Mouse (Mus musculus): Measurements from ENCODE around the gene Kif6. TPM values are rescaled to one million over a fixed set of nuclear protein-coding genes. Genes with fewer than 3 reads are reported as not detected.

Kif6 gene
- polyA plus RNA-seq, 1 experiment from 2014 or later, result 2.5 TPM

- Histone ChIP-seq H3K9me3 (replicated peaks; ENCODE audit: control insufficient read depth, low read length, poor library complexity, severe bottlenecking) (no peaks in the 10 kb centered on the region), H3K27me3 (ENCODE audit: control insufficient read depth, insufficient read depth, low read depth, low read length) (no peaks in the 10 kb centered on the region), H3K4me1 (ENCODE audit: control insufficient read depth, insufficient read depth, low read length) (no peaks in the 10 kb centered on the region; the same call in 1 of the 2 replicates), H3K9ac (ENCODE audit: low read depth, low read length) (no peak overlapping the region), H3K36me3 (ENCODE audit: control insufficient read depth, insufficient read depth, low read length) (no peaks in the 10 kb centered on the region), H3K27ac (ENCODE audit: low read length) (no peak overlapping the region), H3K4me3 (ENCODE audit: low read depth, low read length) (no peak overlapping the region), H3K4me2 (ENCODE audit: low read length) (no peak overlapping the region)
- WGBS, result 74% methylated on average over 5 of the region's 5 CpGs
- ATAC-seq, result no peak
Observed at GRCm38 (mm10) chr17:49874746-49875145, 259.8 kb downstream of the Kif6 start.

GRCm38 (mm10) chr17:49875401-49875800 lies 260.5 kb downstream of the Kif6 start:
- Histone ChIP-seq H3K9me3 (replicated peaks; ENCODE audit: control insufficient read depth, low read length, poor library complexity, severe bottlenecking) (no peaks in the 10 kb centered on the region), H3K9ac (ENCODE audit: low read depth, low read length) (no peak overlapping the region), H3K36me3 (ENCODE audit: control insufficient read depth, insufficient read depth, low read length) (no peaks in the 10 kb centered on the region), H3K4me1 (ENCODE audit: control insufficient read depth, insufficient read depth, low read length) (no peaks in the 10 kb centered on the region), H3K27ac (ENCODE audit: low read length) (no peak overlapping the region; the same call in 1 of the 2 replicates), H3K4me3 (ENCODE audit: low read depth, low read length) (no peak overlapping the region), H3K27me3 (ENCODE audit: control insufficient read depth, insufficient read depth, low read depth, low read length) (no peaks in the 10 kb centered on the region), H3K4me2 (ENCODE audit: low read length) (no peak overlapping the region)
- no peak for ATAC-seq
- WGBS, result 65% methylated on average over 6 of the region's 6 CpGs

GRCm38 (mm10) chr17:49875939-49876651 lies 261.2 kb downstream of the Kif6 start:
- H3K27me3 ChIP-seq (ENCODE audit: control insufficient read depth, insufficient read depth, low read depth, low read length), result no peaks in the 10 kb centered on the region
- H3K36me3 ChIP-seq (ENCODE audit: control insufficient read depth, insufficient read depth, low read length), result no peaks in the 10 kb centered on the region
- no peak overlapping the region for H3K4me2 ChIP-seq (ENCODE audit: low read length)
- H3K27ac ChIP-seq (ENCODE audit: low read length), result no peak overlapping the region
- WGBS, result 46% methylated on average over 15 of the region's 15 CpGs
- H3K4me3 ChIP-seq (ENCODE audit: low read depth, low read length), result no peak overlapping the region
- no peak overlapping the region for H3K9ac ChIP-seq (ENCODE audit: low read depth, low read length)
- H3K4me1 ChIP-seq (ENCODE audit: control insufficient read depth, insufficient read depth, low read length), result no peaks in the 10 kb centered on the region
- no peaks in the 10 kb centered on the region for H3K9me3 ChIP-seq (replicated peaks; ENCODE audit: control insufficient read depth, low read length, poor library complexity, severe bottlenecking)
- no peak for ATAC-seq

GRCm38 (mm10) chr17:49880919-49881744 lies 266.2 kb downstream of the Kif6 start:
- H3K9me3 ChIP-seq (replicated peaks; ENCODE audit: control insufficient read depth, low read length, poor library complexity, severe bottlenecking), result no peaks in the 10 kb centered on the region
- no peaks in the 10 kb centered on the region for H3K36me3 ChIP-seq (ENCODE audit: control insufficient read depth, insufficient read depth, low read length)
- ATAC-seq, result no peak

GRCm38 (mm10) chr17:49881796-49882195 lies 266.9 kb downstream of the Kif6 start:
- H3K9me3 ChIP-seq (replicated peaks; ENCODE audit: control insufficient read depth, low read length, poor library complexity, severe bottlenecking), result no peaks in the 10 kb centered on the region
- no peak overlapping the region for H3K4me3 ChIP-seq (ENCODE audit: low read depth, low read length)
- no peak overlapping the region for H3K27ac ChIP-seq (ENCODE audit: low read length)
- no peak for ATAC-seq
- H3K9ac ChIP-seq (ENCODE audit: low read depth, low read length), result no peak overlapping the region
- 83% methylated on average over 7 of the region's 7 CpGs for WGBS
- H3K4me2 ChIP-seq (ENCODE audit: low read length), result no peak overlapping the region
- H3K4me1 ChIP-seq (ENCODE audit: control insufficient read depth, insufficient read depth, low read length), result no peaks in the 10 kb centered on the region
- no peaks in the 10 kb centered on the region for H3K36me3 ChIP-seq (ENCODE audit: control insufficient read depth, insufficient read depth, low read length)
- no peaks in the 10 kb centered on the region for H3K27me3 ChIP-seq (ENCODE audit: control insufficient read depth, insufficient read depth, low read depth, low read length)

More at GRCm38 (mm10) chr17:49880919-49881744, 266.2 kb downstream of the Kif6 start:
- no peak overlapping the region for H3K27ac ChIP-seq (ENCODE audit: low read length)
- no peak overlapping the region for H3K9ac ChIP-seq (ENCODE audit: low read depth, low read length)
- no peaks in the 10 kb centered on the region for H3K27me3 ChIP-seq (ENCODE audit: control insufficient read depth, insufficient read depth, low read depth, low read length)
- 88% methylated on average over 5 of the region's 5 CpGs for WGBS
- H3K4me1 ChIP-seq (ENCODE audit: control insufficient read depth, insufficient read depth, low read length), result no peaks in the 10 kb centered on the region
- no peak overlapping the region for H3K4me3 ChIP-seq (ENCODE audit: low read depth, low read length)
- no peak overlapping the region for H3K4me2 ChIP-seq (ENCODE audit: low read length)

GRCm38 (mm10) chr17:49883136-49883755 lies 268.3 kb downstream of the Kif6 start:
- Histone ChIP-seq H3K9me3 (replicated peaks; ENCODE audit: control insufficient read depth, low read length, poor library complexity, severe bottlenecking) (no peaks in the 10 kb centered on the region), H3K9ac (ENCODE audit: low read depth, low read length) (no peak overlapping the region), H3K27me3 (ENCODE audit: control insufficient read depth, insufficient read depth, low read depth, low read length) (no peaks in the 10 kb centered on the region), H3K4me1 (ENCODE audit: control insufficient read depth, insufficient read depth, low read length) (no peaks in the 10 kb centered on the region), H3K4me2 (ENCODE audit: low read length) (no peak overlapping the region), H3K36me3 (ENCODE audit: control insufficient read depth, insufficient read depth, low read length) (no peaks in the 10 kb centered on the region), H3K4me3 (ENCODE audit: low read depth, low read length) (no peak overlapping the region), H3K27ac (ENCODE audit: low read length) (no peak overlapping the region)
- 92% methylated on average over 8 of the region's 8 CpGs for WGBS
- ATAC-seq, result no peak

- no peak overlapping the region for H3K9ac ChIP-seq (ENCODE audit: low read depth, low read length)
- ATAC-seq, result no peak
Observed at GRCm38 (mm10) chr17:49885035-49885434, 270.1 kb downstream of the Kif6 start.

GRCm38 (mm10) chr17:49889629-49890028 lies 274.7 kb downstream of the Kif6 start:
- Histone ChIP-seq H3K27me3 (ENCODE audit: control insufficient read depth, insufficient read depth, low read depth, low read length) (no peaks in the 10 kb centered on the region), H3K27ac (ENCODE audit: low read length) (no peak overlapping the region), H3K9me3 (replicated peaks; ENCODE audit: control insufficient read depth, low read length, poor library complexity, severe bottlenecking) (no peaks in the 10 kb centered on the region), H3K4me3 (ENCODE audit: low read depth, low read length) (no peak overlapping the region), H3K4me1 (ENCODE audit: control insufficient read depth, insufficient read depth, low read length) (no peaks in the 10 kb centered on the region), H3K4me2 (ENCODE audit: low read length) (no peak overlapping the region), H3K36me3 (ENCODE audit: control insufficient read depth, insufficient read depth, low read length) (no peaks in the 10 kb centered on the region), H3K9ac (ENCODE audit: low read depth, low read length) (no peak overlapping the region)
- peak; percentile 65 for ATAC-seq
- WGBS, result 37% methylated on average over 7 of the region's 7 CpGs

More at GRCm38 (mm10) chr17:49885035-49885434, 270.1 kb downstream of the Kif6 start:
- Histone ChIP-seq H3K4me2 (ENCODE audit: low read length) (no peak overlapping the region), H3K36me3 (ENCODE audit: control insufficient read depth, insufficient read depth, low read length) (no peaks in the 10 kb centered on the region), H3K27ac (ENCODE audit: low read length) (no peak overlapping the region), H3K4me3 (ENCODE audit: low read depth, low read length) (no peak overlapping the region), H3K27me3 (ENCODE audit: control insufficient read depth, insufficient read depth, low read depth, low read length) (no peaks in the 10 kb centered on the region), H3K9me3 (replicated peaks; ENCODE audit: control insufficient read depth, low read length, poor library complexity, severe bottlenecking) (no peaks in the 10 kb centered on the region), H3K4me1 (ENCODE audit: control insufficient read depth, insufficient read depth, low read length) (no peaks in the 10 kb centered on the region)
- WGBS, result 64% methylated on average over 11 of the region's 11 CpGs

- H3K27ac ChIP-seq (ENCODE audit: low read length), result no peak overlapping the region
- ATAC-seq, result no peak
- H3K9me3 ChIP-seq (replicated peaks; ENCODE audit: control insufficient read depth, low read length, poor library complexity, severe bottlenecking), result no peaks in the 10 kb centered on the region
- 79% methylated on average over 16 of the region's 16 CpGs for WGBS
- no peaks in the 10 kb centered on the region for H3K27me3 ChIP-seq (ENCODE audit: control insufficient read depth, insufficient read depth, low read depth, low read length)
- no peak overlapping the region for H3K4me2 ChIP-seq (ENCODE audit: low read length)
- H3K9ac ChIP-seq (ENCODE audit: low read depth, low read length), result no peak overlapping the region
- no peaks in the 10 kb centered on the region for H3K4me1 ChIP-seq (ENCODE audit: control insufficient read depth, insufficient read depth, low read length)
- no peaks in the 10 kb centered on the region for H3K36me3 ChIP-seq (ENCODE audit: control insufficient read depth, insufficient read depth, low read length)
- no peak overlapping the region for H3K4me3 ChIP-seq (ENCODE audit: low read depth, low read length)
Observed at GRCm38 (mm10) chr17:49890861-49891260, 275.9 kb downstream of the Kif6 start.

Data from midbrain, embryonic 16.5 days (tissue).